Mouse (Mus musculus) heart, adult 2 months (tissue): ENCODE measurements around the gene Gm5475.

Experiments
- CTCF ChIP-seq: fragments of 200-600 bp; IDR thresholded peaks from 2 replicates; pipeline ENCODE4 v1.8.1; 2022; ENCODE audit warnings: antibody characterized with exemption, mild to moderate bottlenecking, moderate library complexity
- EP300 ChIP-seq: fragments of 200-500 bp; IDR thresholded peaks from 2 replicates; pipeline ENCODE4 v1.6.1; 2011; ENCODE audit warnings: low read depth, low read length, control low read depth; ENCODE audit not compliant: insufficient read depth

DNA sequence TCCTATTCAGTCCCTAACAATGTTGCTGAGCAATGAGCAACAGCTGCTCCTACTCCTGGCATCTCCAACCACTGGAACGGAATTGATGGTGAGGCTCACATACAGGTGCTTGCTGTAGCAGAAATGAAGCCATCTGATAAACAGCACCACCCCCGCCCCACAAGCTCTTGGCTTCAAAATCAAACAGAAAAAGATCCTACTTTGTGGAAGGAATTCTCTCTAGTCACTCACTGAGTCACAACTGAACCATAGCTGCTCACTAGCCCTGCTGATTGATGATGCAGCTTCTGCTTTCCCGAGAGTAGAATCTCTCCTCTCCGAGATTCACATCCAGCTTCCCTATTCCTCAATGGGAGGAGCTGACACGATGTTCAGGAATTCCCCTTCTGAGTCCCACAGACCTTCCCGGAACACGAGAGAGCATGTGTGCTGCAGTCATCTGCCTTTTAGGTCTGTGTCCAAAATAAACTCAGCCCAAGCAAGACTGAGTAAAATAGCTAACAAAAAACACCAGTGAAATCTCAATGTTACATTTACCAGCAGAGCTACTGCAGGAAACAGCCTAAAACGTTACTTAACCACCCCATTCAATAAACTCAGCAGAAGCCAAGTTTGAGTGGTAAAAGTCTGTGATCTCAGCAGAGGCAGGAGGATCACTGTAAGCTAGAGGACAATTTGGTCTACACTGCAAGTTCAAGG is 739 bp upstream of the Gm5475 start:
- TF ChIP-seq EP300 (no peak), CTCF (no peak)
